Mouse (Mus musculus) liver, postnatal 0 days (tissue): ENCODE measurements around the gene Shisa2. TPM values are rescaled to one million over a fixed set of nuclear protein-coding genes. Genes with fewer than 3 reads are reported as not detected.

ENCODE experiments used
- ATAC-seq: fragments of 200-750 bp; cut with Nextera tagmentation; 2 replicates; pipeline ENCODE4 v1.8.0; 2017; ENCODE audit warnings: mild to moderate bottlenecking, moderate library complexity
- DNase-seq: peaks from one replicate; pipeline ENCODE4 v3.0.0-alpha.2; 2016
- H3K27ac ChIP-seq: fragments of 300-500 bp; sonication (generic); 2 replicates; pipeline ENCODE4 v1.5.1; 2014; ENCODE audit warnings: antibody characterized with exemption, moderate library complexity, mild to moderate bottlenecking, low read depth
- H3K27me3 ChIP-seq: fragments of 300-500 bp; sonication (generic); 2 replicates; pipeline ENCODE4 v1.6.1; 2014; ENCODE audit warnings: low read length, control low read depth, mixed read lengths; ENCODE audit not compliant: insufficient read depth
- H3K36me3 ChIP-seq: fragments of 300-500 bp; sonication (generic); replicated peaks from 2 replicates; pipeline ENCODE4 v1.6.1; 2014; ENCODE audit warnings: mild to moderate bottlenecking, control low read depth, low read length, moderate library complexity, mixed read lengths; ENCODE audit not compliant: insufficient read depth
- H3K4me1 ChIP-seq: fragments of 300-500 bp; sonication (generic); 2 replicates; pipeline ENCODE4 v1.6.1; 2014; ENCODE audit warnings: antibody characterized with exemption, mild to moderate bottlenecking, control low read depth; ENCODE audit not compliant: insufficient read depth
- H3K4me2 ChIP-seq: fragments of 300-500 bp; sonication (generic); 2 replicates; pipeline ENCODE4 v1.6.1; 2014; ENCODE audit warnings: low read depth, mild to moderate bottlenecking, low read length, moderate library complexity, mixed read lengths
- H3K4me3 ChIP-seq: fragments of 300-500 bp; sonication (generic); 2 replicates; pipeline ENCODE4 v1.5.1; 2014; ENCODE audit warnings: low read depth, low read length
- H3K9ac ChIP-seq: fragments of 300-500 bp; sonication (generic); replicated peaks from 2 replicates; pipeline ENCODE4 v1.6.1; 2014; ENCODE audit warnings: mild to moderate bottlenecking, moderate library complexity
- H3K9me3 ChIP-seq: fragments of 300-500 bp; sonication (generic); 2 replicates; pipeline ENCODE4 v1.6.1; 2016; ENCODE audit warnings: mild to moderate bottlenecking, control low read depth, low read length, mixed read lengths
- CTCF ChIP-seq: sonication (generic); IDR thresholded peaks from 2 replicates; pipeline ENCODE4 v1.5.1; 2016; ENCODE audit warnings: antibody characterized with exemption, low read depth
- EP300 ChIP-seq: IDR thresholded peaks from 2 replicates; pipeline ENCODE4 v1.6.1; 2016; ENCODE audit warnings: antibody characterized with exemption, low read depth, mild to moderate bottlenecking
- WGBS: fragments of 180-500 bp; shearing (Covaris S2); extraction: QIAGEN DNeasy Blood & Tissue Kit; methylation state at CpG from one replicate; pipeline ENCODE4 v1.1.7; 2014; ENCODE audit not compliant: insufficient replicate concordance; 5-methylcytosine and 5-hydroxymethylcytosine counted together
- polyA plus RNA-seq: library from polyadenylated mRNA; unstranded; fragments of >200 nt; fragmentation: Nextera tagmentation; extraction: Ambion mirVana; gene quantifications from 2 replicates; pipeline ENCODE4 v1.2.1, GENCODE M21; 2015

The Shisa2 gene
- polyA plus RNA-seq, 1 experiment from 2014 or later, result 0.26 TPM

- WGBS, result 43% methylated on average over 8 of the region's 8 CpGs
- DNase-seq, result no peak
- H3K9ac ChIP-seq, result no peak overlapping the region
- H3K4me1 ChIP-seq, result no peaks in the 10 kb centered on the region
- H3K27me3 ChIP-seq, result no peaks in the 10 kb centered on the region
- H3K27ac ChIP-seq, result no peak overlapping the region
- no peak for ATAC-seq
- no peak overlapping the region for H3K4me2 ChIP-seq
- H3K9me3 ChIP-seq, result no peaks in the 10 kb centered on the region
- H3K4me3 ChIP-seq, result no peak overlapping the region
- no peak for TF ChIP-seq CTCF
- no peak for TF ChIP-seq EP300
- no peaks in the 10 kb centered on the region for H3K36me3 ChIP-seq
These were observed 49.4 kb downstream of the Shisa2 start for GRCm38 (mm10) chr14:59674556-59674955.

GRCm38 (mm10) chr14:59675330-59675729 is 50.2 kb downstream of the Shisa2 start:
- no peak overlapping the region for H3K4me3 ChIP-seq
- H3K9me3 ChIP-seq, result no peaks in the 10 kb centered on the region
- H3K4me2 ChIP-seq, result no peak overlapping the region
- 71% methylated on average over 4 of the region's 4 CpGs for WGBS
- H3K36me3 ChIP-seq, result no peaks in the 10 kb centered on the region
- H3K9ac ChIP-seq, result no peak overlapping the region
- ATAC-seq, result no peak
- H3K27ac ChIP-seq, result no peak overlapping the region
- no peak for DNase-seq
- no peaks in the 10 kb centered on the region for H3K4me1 ChIP-seq
- TF ChIP-seq EP300 (no peak), CTCF (no peak)
- no peaks in the 10 kb centered on the region for H3K27me3 ChIP-seq

GRCm38 (mm10) chr14:59677598-59678003 is 52.5 kb downstream of the Shisa2 start:
- no peak overlapping the region for H3K9ac ChIP-seq
- no peak overlapping the region for H3K4me2 ChIP-seq
- no peaks in the 10 kb centered on the region for H3K9me3 ChIP-seq
- DNase-seq (no peak), ATAC-seq (no peak)
- H3K36me3 ChIP-seq, result no peaks in the 10 kb centered on the region
- H3K27ac ChIP-seq, result no peak overlapping the region
- 65% methylated on average over 7 of the region's 7 CpGs for WGBS
- TF ChIP-seq CTCF (no peak), EP300 (no peak)
- no peaks in the 10 kb centered on the region for H3K4me1 ChIP-seq
- no peak overlapping the region for H3K4me3 ChIP-seq
- H3K27me3 ChIP-seq, result no peaks in the 10 kb centered on the region

Other genes with a start within 250 kb of the Shisa2 start
- 0.50 and 0.79 TPM in 2 replicates for gene Phf11c, start 229.9 kb upstream of the Shisa2 start, polyA plus RNA-seq
- gene Setdb2, start 184.4 kb upstream of the Shisa2 start, polyA plus RNA-seq, result 8.1 and 9.5 TPM in 2 replicates
- gene Cab39l, start 184.3 kb upstream of the Shisa2 start, polyA plus RNA-seq, result 25.0 and 25.4 TPM in 2 replicates
- gene Cdadc1, start 27.3 kb upstream of the Shisa2 start, polyA plus RNA-seq, result 17.7 and 19.4 TPM in 2 replicates